Mouse (Mus musculus) layer of hippocampus, adult 11-12 months (tissue): ENCODE measurements around the gene Atp8b4.
"Not testable (repeated sequence)": the region's sequence is repeated elsewhere in the genome, so short reads cannot be mapped to it uniquely, and the experiment has no call there.

Experiments used
- DNase-seq: peaks from one replicate; pipeline ENCODE4 v3.0.0; 2022; ENCODE audit warnings: low spot score

Gene Atp8b4

DNA sequence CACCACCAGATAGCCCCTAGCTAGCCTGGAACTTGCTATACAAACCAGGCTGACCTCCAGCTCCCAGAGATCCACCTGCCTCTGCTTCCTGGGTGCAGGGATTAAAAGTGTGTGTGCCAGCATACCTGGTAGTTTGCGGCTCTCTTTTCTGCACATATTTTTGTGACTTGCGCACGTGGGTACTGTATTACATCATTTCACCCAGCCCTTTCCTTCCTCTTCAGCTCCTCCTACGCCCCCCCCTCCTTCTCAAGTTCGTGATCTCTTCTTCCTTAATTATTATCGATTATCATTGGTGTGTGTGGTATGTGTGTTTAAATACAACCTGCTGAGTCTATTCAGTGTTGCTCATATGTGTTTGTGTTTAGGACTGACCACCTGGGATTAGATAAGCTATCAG, at the start of gene Atp8b4:
Gene Atp8b4, minus strand, starts transcription at position 154 of the 400 bp plus-strand sequence.
- no peak for DNase-seq

DNA sequence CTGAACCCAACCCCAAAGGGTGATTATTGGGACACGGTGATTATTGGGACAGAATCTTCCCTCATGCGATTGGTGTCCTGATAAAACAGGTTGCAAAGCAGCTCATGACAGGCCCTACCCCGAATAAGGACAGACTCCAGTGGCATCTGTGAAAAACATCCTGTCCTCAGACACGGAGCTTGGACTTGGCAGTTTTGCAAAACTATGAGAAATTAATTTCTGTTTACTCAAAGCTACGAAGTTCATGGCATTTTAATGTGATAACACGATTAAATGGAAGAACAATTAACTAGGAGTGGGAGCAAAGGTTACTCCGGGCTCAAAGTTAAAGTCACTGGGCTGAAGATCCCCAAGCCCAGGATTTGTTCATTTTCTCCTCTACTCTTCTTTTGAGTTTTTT, 49.2 kb upstream of the Atp8b4 start:
- DNase-seq, result no peak

DNA sequence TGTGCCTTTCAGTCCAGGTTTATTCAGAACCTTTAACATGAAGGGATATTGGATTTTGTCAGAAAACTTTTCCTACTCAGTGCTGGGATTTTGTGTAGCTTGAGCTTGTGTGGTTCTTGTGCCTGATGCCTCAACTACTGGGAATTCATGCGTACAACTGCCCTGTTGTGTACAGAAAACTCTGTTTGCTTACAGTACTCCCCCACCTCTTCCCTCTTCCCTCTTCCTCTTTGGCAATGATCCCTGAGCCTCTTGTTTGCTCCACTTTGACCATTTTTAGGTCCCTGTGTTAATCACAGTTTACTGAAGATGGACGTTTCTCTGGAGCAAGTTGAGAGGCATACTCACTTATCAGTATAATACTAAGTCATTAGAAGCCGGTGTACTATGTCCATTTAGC, 45.9 kb upstream of the Atp8b4 start:
- no peak for DNase-seq

DNA sequence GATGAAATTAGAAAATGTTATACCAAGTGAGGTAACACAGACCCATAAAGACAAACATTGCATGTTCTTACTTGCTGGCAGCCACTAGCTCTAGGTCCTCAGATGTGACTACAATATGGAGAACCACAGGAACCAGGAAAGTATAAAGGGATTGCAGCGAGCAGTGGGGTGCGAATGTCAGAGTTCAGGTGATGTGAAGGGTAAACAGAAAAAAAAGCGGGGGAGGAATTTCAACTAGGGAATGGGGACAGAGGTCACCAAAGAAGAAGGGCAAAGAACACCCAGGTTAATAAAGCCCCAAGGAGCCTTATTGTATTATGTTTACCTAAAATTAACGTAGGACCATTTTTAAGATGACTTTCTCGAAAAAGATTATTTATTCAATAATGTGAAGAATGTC, 44.8 kb upstream of the Atp8b4 start:
- no peak for DNase-seq

DNA sequence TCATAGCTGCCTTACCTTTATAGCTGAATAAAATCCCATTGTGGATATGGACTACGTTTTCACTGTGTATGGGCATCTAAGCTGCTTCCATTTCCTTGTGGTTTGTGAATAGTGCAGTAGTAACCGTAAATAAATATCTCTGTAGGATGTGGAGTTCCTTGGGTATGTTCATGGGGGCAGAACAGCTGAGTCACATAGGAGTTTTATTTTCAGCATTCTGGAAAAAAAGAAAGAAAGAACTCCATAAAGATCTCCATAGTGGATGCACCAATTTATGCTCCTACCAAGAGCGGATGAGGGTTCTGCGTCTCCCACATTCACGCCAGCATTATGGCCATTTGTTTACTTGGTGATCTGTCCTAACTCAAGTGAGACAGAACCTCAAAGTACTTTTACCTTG, 41.7 kb upstream of the Atp8b4 start:
- no peak for DNase-seq

DNA sequence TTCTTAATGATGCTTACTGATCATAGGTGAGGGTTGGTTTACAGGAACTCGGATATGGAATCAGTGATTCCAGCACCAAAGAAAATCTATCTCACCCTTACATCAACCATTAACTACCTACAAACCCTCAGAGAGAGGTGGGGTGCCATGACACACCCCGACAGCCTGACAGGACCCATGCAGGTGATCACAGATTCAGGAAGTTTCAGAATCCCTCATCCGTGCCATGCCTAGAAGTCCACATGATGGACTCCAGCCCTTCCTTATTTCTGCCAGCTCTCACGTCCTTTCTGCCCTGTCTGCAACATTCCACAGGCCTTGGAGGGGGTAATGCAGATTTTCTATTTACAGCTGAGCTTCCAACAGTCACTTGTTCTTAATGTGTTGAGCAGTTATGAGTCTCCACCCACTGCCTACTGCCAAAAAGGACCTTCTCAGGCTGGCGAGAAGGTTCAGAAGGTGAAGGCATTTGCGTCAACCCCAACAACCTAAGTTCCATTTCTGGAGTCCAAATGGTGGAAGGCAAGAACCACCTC, 40.0 kb upstream of the Atp8b4 start:
- DNase-seq, result no peak

DNA sequence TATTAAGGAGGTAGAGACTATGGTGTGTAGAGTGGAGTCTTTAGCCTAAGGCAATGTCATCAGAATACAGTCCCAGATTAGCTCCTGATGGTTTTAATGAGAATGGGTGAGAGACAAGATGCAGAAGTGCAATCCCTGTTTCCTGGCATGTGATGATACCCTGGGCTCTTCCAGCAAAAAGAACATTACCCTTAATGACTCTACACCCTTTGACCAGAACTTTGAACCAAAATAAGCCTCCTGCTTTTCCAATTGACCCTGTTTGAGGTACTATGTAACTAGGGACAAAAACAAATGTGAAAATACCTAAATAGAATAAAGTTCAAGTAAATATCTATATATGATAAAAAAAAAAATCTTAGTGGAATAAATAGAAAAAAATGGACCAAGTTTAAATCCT, 37.2 kb upstream of the Atp8b4 start:
- no peak for DNase-seq

DNA sequence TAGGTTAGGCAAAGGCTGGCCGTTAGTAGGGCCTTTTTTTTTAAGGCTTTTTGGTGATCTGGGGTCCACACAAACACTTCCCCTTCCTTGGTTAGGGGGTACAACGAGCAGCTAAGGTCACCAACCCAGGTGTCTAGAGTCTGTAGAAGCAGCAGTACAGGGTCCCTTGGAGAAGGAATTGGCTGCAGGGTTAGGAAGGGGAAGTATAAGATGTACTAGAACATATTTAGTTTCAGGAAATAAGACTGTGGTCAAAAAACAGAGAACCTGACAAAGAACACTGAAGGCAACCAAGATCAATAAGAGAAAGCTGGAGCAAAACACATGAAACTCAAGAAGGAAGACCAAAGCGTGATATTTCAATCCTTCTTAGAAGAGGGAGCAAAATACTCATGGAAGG, 30.1 kb upstream of the Atp8b4 start:
- no peak for DNase-seq

DNA sequence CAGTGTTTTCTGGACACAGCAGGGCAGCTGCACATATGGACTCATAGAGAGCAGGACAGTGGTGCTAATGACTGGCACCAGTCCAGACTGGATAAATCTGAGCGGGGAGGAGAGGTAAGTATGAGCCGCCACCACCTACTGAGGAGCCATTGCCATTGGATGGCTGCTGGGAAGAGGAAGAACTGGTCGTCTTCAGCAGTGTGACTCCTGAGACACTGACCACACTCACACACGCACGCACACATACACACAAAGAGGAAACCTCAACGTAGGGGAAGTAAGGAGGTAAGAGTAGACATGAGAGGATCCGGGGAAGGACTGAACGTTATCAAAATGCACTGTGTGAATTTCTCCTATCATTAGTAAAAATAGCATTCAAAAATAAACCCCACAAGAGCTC, 27.0 kb upstream of the Atp8b4 start:
- DNase-seq, result no peak

DNA sequence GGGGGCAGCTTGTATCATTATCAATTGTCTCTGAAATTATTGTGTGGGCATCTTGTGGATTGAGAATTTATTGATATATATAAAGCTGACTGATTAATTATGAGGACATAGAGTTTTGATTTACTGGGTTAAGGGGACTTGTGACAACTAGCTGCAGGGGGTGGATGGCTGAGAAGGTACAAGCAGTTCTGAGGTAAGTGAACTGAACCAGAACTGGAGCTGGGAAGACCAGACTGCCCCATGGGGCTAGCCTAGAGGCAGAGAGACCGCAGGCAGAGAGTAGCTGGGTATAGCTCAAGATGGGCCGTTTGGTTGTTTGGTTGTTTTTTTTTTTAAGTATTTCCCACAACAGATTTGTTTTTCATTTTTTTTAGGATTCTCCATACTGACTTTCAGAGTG, 23.8 kb upstream of the Atp8b4 start:
- DNase-seq, result no peak

DNA sequence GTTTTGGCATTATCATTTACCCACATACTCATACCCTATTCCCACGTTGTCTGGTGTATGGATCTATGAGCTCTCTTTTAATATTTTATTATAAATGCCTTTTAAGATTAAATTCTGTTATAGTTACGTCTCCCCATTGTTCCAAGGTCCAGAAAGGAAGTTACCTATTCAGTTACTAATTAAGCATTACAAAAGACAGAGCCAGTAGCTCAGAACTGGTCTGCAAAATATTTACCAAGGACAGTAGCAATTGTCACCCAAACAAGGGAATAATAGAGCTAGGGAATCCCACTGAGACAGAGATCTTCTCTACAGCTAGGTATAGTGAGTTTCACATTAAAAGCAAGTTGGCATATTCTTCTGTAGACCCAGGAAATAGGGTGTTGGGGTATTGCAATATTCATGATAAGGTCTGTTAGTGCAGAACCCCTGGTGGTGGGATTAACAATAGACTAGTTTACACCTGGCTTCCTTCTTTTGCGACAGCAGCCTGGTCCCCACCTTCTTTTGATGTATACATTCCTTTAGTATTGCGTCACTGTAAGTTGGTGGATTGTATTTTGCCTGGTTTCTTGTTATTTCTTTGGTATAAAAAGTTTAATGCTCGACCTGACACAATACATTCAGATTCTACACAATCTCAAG, 22.7 kb upstream of the Atp8b4 start:
- DNase-seq, result not testable (repeated sequence)

DNA sequence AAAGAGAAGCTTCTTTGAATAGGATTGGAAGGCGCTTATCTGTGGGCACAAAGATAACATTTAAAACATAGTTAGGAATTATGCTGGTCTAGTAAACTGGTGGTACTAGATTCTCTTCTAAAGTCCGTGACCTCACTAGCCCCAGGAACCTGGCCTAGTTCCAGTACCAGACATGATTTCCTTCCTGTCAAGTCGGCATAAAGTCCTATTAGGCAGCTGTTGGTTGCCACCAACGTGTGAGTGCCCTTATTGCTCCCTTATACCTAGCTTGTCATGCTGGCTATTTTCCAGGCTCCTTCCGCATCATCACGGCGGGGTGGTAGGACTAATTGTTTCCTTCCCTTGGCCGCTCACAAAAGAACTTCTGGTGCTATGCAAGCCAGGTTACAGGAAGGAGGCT, 21.6 kb upstream of the Atp8b4 start:
- no peak for DNase-seq

DNA sequence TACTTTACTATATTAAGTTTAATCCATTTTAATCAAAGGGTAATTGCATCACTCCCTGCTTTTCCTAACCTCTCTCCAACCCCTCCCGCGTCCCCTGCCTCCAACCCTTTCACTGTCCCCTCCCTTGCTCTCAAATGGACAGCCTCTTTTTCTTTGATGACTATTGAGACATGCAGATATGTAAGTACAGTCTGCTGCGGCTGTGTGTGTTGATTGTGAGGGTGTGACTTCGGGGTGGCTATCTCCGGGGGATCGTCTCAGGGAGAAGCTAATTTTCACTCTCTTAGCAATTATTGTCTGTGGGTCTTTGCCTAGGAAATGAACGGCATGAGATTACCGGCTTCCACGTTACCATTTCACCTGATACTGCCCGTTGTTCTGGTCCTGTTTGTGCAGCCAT, 21.0 kb upstream of the Atp8b4 start:
- DNase-seq, result no peak

DNA sequence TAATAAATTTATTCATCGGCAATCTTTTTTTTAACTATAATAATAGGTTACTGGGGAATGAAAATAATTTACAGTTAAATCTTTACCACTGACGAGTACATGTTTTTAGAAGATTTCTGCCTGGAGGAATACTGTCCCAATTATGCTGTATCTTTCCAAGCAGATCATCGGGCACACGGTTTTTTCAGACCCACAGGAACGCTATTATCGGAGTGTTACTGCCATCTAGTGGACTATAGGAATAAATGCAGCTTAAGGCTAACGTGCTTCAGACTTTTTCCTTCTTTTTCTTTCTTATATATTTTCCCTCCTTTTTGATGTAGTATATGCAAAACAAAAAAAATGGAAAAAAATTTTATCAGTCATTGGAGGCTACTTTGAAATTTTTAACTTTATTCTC, 20.4 kb upstream of the Atp8b4 start:
- peak; percentile 11 for DNase-seq

DNA sequence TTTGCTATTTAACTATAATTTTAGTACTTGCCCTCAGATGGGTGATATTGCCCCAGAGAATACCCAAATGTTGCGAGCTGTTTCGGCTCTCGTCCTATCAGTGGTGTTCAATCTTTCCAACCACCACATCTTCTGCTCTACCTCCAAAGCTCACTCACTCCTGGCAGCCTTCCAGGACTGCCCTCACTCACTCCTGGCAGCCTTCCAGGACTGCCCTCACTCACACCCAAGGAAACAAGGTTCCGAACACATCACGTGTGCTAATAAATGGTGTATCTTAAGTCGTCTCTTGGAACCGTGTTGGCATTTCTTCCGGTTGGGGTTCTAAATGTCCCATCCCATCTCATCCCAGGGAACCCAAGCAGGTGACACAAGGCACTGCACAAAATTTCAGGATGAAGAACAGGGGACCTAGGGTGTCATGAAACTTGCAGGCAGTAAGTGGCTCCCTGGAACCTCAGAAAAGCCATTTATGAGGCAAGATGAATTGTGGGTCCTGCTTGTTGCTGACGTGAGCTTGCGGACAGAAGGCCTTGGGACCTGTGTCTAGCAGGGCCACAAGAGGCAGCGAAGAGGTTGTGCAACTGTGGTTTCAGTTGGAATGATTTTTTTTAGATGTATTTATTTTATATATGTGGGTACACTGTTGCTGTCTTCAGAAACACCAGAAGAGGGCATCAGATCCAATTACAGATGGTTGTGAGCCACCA, 19.6 kb upstream of the Atp8b4 start:
- DNase-seq, result peak; percentile 7

DNA sequence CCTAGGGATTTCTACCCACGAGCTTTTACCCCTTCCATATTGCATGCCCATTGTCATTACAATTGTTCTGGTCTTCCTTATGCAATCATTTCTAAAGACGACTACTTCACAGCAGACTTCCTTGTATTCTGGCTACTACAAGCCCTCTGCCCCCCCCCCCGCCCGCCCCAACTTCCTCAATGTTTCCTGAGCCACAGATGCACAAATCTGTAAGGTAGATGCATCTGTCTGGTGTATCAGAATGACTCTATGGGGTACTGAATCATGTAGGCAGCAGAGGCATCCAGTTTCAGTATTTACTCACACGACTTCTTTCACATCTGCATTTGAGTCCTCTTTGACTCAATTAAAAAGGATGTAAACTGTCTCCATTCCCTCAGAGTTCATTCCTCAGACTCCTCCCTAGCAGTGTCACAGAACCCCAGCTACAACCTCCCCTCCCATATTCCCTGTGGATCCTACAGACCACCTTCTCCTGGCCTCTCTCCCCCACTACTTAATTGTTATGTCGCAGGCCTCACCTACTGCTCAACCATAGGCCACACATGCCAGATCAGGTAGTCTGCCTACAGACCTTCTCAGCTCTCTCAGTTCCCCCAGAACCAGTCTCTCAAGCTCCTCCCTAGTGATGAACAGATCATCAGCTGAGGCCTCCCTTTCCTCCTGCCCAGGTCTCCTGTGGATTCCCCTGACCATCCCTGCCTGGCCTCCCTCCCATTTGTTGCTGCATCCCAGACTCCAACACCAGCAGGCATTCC, 14.8 kb upstream of the Atp8b4 start:
- no peak for DNase-seq

DNA sequence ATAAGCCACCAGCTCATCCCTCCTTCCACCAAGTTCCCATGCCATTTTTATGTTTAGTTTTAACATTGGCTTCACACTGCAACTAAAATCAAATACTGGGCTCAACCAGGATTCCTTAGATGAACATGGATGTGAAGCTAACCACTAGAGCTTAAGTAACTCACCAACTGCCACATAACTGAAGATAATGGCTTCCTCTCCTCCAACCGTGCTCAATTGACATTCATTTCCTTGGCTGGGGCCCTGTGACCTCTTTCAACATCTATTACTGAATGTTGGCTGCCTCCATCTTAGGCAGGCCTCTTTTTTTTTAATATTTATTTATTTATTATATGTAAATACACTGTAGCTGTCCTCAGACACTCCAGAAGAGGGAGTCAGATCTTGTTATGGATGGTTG, 7.8 kb upstream of the Atp8b4 start:
- no peak for DNase-seq

DNA sequence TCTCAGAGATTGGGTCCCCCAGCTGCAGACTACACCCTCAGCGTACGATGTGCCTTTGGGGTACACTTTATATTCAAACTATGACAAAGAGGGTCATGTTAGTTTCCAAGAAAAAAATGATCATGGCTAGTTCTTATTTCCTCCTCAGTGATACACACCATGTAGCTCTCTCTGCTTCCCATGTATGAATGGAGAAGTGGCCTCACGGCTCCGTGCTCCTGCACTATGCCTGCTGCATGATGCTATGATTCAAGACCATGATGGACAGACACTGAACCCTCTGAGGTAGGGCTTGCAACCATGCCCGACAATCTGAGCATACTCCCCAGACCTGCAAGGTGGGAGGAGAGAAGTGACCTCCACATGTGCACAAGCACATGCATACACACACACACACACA, 7.0 kb upstream of the Atp8b4 start:
- DNase-seq, result no peak

DNA sequence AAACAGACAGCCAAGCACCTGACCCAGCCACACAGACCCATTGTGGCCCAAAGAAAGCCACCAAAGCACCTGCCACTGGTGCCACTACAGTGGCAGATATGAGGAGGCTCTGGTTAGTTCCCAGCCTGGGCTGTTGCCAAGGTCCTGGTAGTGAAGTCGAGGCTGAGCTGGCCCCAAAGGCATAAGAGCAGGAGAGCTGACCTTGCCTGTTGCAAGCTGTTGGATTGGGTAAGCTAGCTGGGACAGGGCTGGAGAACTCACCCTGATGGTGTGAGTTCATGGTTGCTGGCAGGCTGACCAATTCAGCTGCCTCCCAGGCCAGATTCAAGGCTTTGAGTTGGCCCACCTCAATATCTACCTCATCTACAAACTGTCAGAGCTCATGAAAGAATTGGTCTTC, 4.7 kb upstream of the Atp8b4 start:
- no peak for DNase-seq

DNA sequence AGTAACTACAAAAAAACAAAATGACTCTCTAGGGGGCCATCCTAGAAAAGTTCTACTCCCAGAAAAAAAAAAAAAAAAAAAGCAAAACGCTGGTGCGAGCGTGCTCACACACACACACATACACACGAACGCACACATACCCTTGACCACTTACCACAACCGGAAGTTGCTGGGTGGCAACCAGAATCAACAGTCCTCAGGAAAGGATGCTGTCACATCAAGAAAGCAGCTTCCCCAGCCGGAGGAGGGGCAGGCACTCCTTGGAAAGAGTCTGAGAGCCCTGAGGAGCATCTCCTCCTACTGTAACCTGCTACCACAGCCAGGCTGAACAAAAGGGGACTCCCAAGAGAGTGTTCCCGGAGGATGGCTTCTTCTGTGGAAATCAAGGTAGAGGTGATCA, 744 bp downstream of the Atp8b4 start:
- DNase-seq, result no peak

DNA sequence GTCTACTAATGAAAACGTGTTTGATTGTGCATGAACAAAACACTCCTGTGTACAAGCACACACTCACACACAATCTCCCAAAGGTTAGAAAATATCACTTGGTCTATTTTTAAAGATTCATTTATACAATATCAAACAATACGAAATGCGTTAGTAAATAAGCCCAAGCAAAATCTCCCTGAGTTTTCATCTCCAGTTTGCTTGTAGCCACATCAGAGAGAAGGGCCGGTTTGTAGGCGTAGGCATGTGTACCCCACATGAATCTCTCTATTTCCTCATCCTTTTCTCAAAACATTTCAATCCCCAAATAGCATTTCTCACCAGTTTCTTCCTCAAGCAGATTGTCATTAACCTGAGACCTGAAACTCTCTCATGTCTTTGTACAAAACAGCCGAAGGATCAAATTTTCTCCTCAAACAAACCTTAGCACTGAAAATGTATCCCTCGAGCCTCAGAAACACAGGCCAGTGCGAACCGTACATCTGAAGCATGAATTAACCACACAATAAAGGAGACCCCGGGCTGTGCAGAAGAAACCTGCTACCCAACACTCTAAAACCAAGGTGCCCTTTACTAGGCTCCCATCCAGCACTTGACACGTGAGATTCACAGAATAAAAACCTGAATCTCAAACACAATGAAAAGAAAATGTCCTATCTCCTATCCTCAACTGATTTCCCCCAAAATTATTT, 1.6 kb downstream of the Atp8b4 start:
- no peak for DNase-seq

DNA sequence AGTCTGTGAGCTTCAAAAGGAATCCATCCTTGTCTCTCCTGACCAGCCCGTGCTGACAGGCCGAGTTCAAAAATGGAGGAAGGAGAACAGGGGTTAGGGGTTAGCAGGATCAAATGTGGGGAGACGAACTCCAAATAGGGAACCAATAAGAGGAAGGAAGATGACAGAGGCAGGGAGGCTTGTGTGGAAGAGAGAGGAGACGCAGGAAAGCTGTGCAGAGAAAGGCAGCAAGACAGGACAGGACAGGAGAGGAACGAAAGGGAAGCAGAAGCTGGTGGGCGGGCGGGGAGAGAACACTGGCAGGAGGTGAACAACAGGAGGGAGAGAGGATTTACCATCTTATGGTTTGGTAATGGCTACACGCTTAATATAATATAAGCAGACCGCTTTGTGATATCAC, 3.6 kb downstream of the Atp8b4 start:
- DNase-seq, result no peak
